Mouse (Mus musculus): ENCODE measurements around the gene Mpg. TPM values are rescaled to one million over a fixed set of nuclear protein-coding genes. Genes with fewer than 3 reads are reported as not detected.

Gene Mpg
- polyA plus RNA-seq, 1 experiment from 2014 or later, result 41.2 TPM

GRCm38 (mm10) chr11:32236712-32237410 lies 10.6 kb downstream of the Mpg start:
- 60% methylated on average over 9 of the region's 9 CpGs for WGBS
- peaks cover 26% of the 10 kb centered on the region for H3K4me1 ChIP-seq

GRCm38 (mm10) chr11:32237411-32237795 lies 11.1 kb downstream of the Mpg start:
- 88% methylated on average over 3 of the region's 3 CpGs for WGBS
- Histone ChIP-seq H3K4me1 (peaks cover 26% of the 10 kb centered on the region), H3K4me2 (no peak overlapping the region), H3K4me3 (no peak overlapping the region), H3K27ac (no peak overlapping the region), H3K9me3 (no peaks in the 10 kb centered on the region), H3K36me3 (replicated peaks) (peaks cover 16% of the 10 kb centered on the region), H3K27me3 (replicated peaks) (no peaks in the 10 kb centered on the region), H3K9ac (no peak overlapping the region)
- no peak for ATAC-seq (replicated peaks)

More at GRCm38 (mm10) chr11:32236712-32237410, 10.6 kb downstream of the Mpg start:
- Histone ChIP-seq H3K9ac (no peak overlapping the region), H3K4me3 (no peak overlapping the region), H3K27me3 (replicated peaks) (no peaks in the 10 kb centered on the region), H3K4me2 (no peak overlapping the region), H3K9me3 (no peaks in the 10 kb centered on the region), H3K36me3 (replicated peaks) (peaks cover 16% of the 10 kb centered on the region), H3K27ac (peak overlapping the region; percentile 60)
- no peak for ATAC-seq (replicated peaks)

- WGBS, result 62% methylated on average over 5 of the region's 5 CpGs
- no peak overlapping the region for H3K4me3 ChIP-seq
- no peak overlapping the region for H3K4me2 ChIP-seq
- no peaks in the 10 kb centered on the region for H3K9me3 ChIP-seq
- peaks cover 26% of the 10 kb centered on the region for H3K4me1 ChIP-seq
- H3K9ac ChIP-seq, result no peak overlapping the region
- peak; percentile 49; the same call in 1 of the 2 replicates for ATAC-seq (replicated peaks)
- H3K36me3 ChIP-seq (replicated peaks), result peaks cover 16% of the 10 kb centered on the region
- H3K27me3 ChIP-seq (replicated peaks), result no peaks in the 10 kb centered on the region
- H3K27ac ChIP-seq, result 0 out of 2 replicates have a peak overlapping the region, but pooled peaks have one; percentile 25
Observed at GRCm38 (mm10) chr11:32238093-32238860, 12.0 kb downstream of the Mpg start.

- no peak for ATAC-seq (replicated peaks)
Observed at GRCm38 (mm10) chr11:32241391-32241790, 15.1 kb downstream of the Mpg start.

GRCm38 (mm10) chr11:32242209-32242608 lies 15.9 kb downstream of the Mpg start:
- no peak overlapping the region for H3K4me2 ChIP-seq
- no peak overlapping the region for H3K4me3 ChIP-seq
- H3K4me1 ChIP-seq, result peaks cover 1% of the 10 kb centered on the region
- H3K27me3 ChIP-seq (replicated peaks), result no peaks in the 10 kb centered on the region
- no peak overlapping the region for H3K27ac ChIP-seq
- no peak overlapping the region; the same call in 1 of the 2 replicates for H3K9ac ChIP-seq
- H3K36me3 ChIP-seq (replicated peaks), result peaks cover 22% of the 10 kb centered on the region
- H3K9me3 ChIP-seq, result no peaks in the 10 kb centered on the region
- WGBS, result 75% methylated on average over 3 of the region's 3 CpGs
- no peak for ATAC-seq (replicated peaks)

More at GRCm38 (mm10) chr11:32241391-32241790, 15.1 kb downstream of the Mpg start:
- Histone ChIP-seq H3K4me1 (peaks cover 9% of the 10 kb centered on the region), H3K9ac (no peak overlapping the region), H3K4me2 (no peak overlapping the region), H3K27ac (no peak overlapping the region), H3K4me3 (no peak overlapping the region), H3K9me3 (no peaks in the 10 kb centered on the region), H3K27me3 (replicated peaks) (no peaks in the 10 kb centered on the region), H3K36me3 (replicated peaks) (peaks cover 19% of the 10 kb centered on the region)

GRCm38 (mm10) chr11:32243205-32243955 lies 17.1 kb downstream of the Mpg start:
- Histone ChIP-seq H3K27me3 (replicated peaks) (no peaks in the 10 kb centered on the region), H3K27ac (no peak overlapping the region), H3K4me3 (no peak overlapping the region), H3K4me1 (no peaks in the 10 kb centered on the region), H3K36me3 (replicated peaks) (peaks cover 29% of the 10 kb centered on the region), H3K4me2 (no peak overlapping the region), H3K9ac (no peak overlapping the region), H3K9me3 (no peaks in the 10 kb centered on the region)
- 76% methylated on average over 7 of the region's 7 CpGs for whole genome bisulfite sequencing
- no peak for ATAC-seq (replicated peaks)

GRCm38 (mm10) chr11:32244064-32244463 lies 17.8 kb downstream of the Mpg start:
- Histone ChIP-seq H3K27ac (no peak overlapping the region), H3K4me3 (no peak overlapping the region), H3K4me2 (no peak overlapping the region), H3K4me1 (no peaks in the 10 kb centered on the region), H3K9ac (no peak overlapping the region), H3K27me3 (replicated peaks) (no peaks in the 10 kb centered on the region), H3K9me3 (no peaks in the 10 kb centered on the region), H3K36me3 (replicated peaks) (peaks cover 26% of the 10 kb centered on the region)
- WGBS, result 84% methylated on average over 3 of the region's 3 CpGs
- no peak for ATAC-seq (replicated peaks)

GRCm38 (mm10) chr11:32244617-32245016 lies 18.3 kb downstream of the Mpg start:
- 89% methylated on average over 1 of the region's 1 CpGs for WGBS
- no peak overlapping the region for H3K27ac ChIP-seq
- no peaks in the 10 kb centered on the region for H3K4me1 ChIP-seq
- no peak overlapping the region for H3K9ac ChIP-seq
- H3K27me3 ChIP-seq (replicated peaks), result no peaks in the 10 kb centered on the region
- no peak overlapping the region for H3K4me2 ChIP-seq
- no peak for ATAC-seq (replicated peaks)
- H3K36me3 ChIP-seq (replicated peaks), result peaks cover 23% of the 10 kb centered on the region; the same call in 1 of the 2 replicates
- no peaks in the 10 kb centered on the region for H3K9me3 ChIP-seq
- no peak overlapping the region for H3K4me3 ChIP-seq

- no peak overlapping the region for H3K4me2 ChIP-seq
- ATAC-seq (replicated peaks), result no peak
- no peaks in the 10 kb centered on the region for H3K27me3 ChIP-seq (replicated peaks)
- 96% methylated on average over 6 of the region's 6 CpGs for WGBS
- no peak overlapping the region for H3K27ac ChIP-seq
- H3K36me3 ChIP-seq (replicated peaks), result peaks cover 20% of the 10 kb centered on the region; the same call in 1 of the 2 replicates
- H3K4me1 ChIP-seq, result no peaks in the 10 kb centered on the region
- no peak overlapping the region for H3K9ac ChIP-seq
- H3K9me3 ChIP-seq, result no peaks in the 10 kb centered on the region
- no peak overlapping the region for H3K4me3 ChIP-seq
Observed at GRCm38 (mm10) chr11:32245614-32246013, 19.3 kb downstream of the Mpg start.

GRCm38 (mm10) chr11:32247068-32247467 lies 20.8 kb downstream of the Mpg start:
- no peaks in the 10 kb centered on the region for H3K27me3 ChIP-seq (replicated peaks)
- H3K4me3 ChIP-seq, result no peak overlapping the region
- H3K27ac ChIP-seq, result no peak overlapping the region
- no peaks in the 10 kb centered on the region for H3K4me1 ChIP-seq
- H3K9ac ChIP-seq, result no peak overlapping the region
- no peak for ATAC-seq (replicated peaks)
- peaks cover 23% of the 10 kb centered on the region; the same call in 1 of the 2 replicates for H3K36me3 ChIP-seq (replicated peaks)
- H3K9me3 ChIP-seq, result no peaks in the 10 kb centered on the region
- no peak overlapping the region for H3K4me2 ChIP-seq

GRCm38 (mm10) chr11:32248350-32248749 lies 22.0 kb downstream of the Mpg start:
- H3K36me3 ChIP-seq (replicated peaks), result peaks cover 23% of the 10 kb centered on the region; the same call in 1 of the 2 replicates
- H3K9me3 ChIP-seq, result no peaks in the 10 kb centered on the region
- H3K27ac ChIP-seq, result no peak overlapping the region
- 84% methylated on average over 3 of the region's 3 CpGs for WGBS
- ATAC-seq (replicated peaks), result no peak
- H3K9ac ChIP-seq, result no peak overlapping the region
- no peaks in the 10 kb centered on the region for H3K27me3 ChIP-seq (replicated peaks)
- H3K4me3 ChIP-seq, result no peak overlapping the region
- H3K4me1 ChIP-seq, result no peaks in the 10 kb centered on the region
- H3K4me2 ChIP-seq, result no peak overlapping the region
